Mouse (Mus musculus) hindbrain, postnatal 0 days (tissue): ENCODE measurements at regions not wholly inside any gene's neighbourhood (a gene's known extent, or its start where the extent isn't known, plus 50 kb on each side); places are given as distances from the start of the nearest gene placed in this dataset.
A peak's percentile ranks its signal among the peaks of the same experiment; 100 is the strongest.

ENCODE experiments used
- ATAC-seq: fragments of 200-750 bp; cut with Nextera tagmentation; 2 replicates; pipeline ENCODE4 v1.8.0; 2017; ENCODE audit warnings: mild to moderate bottlenecking, moderate TSS enrichment, moderate library complexity
- DNase-seq: peaks from one replicate; pipeline ENCODE4 v3.0.0-alpha.2; 2015; ENCODE audit warnings: low spot score
- H3K27ac ChIP-seq: fragments of 300-500 bp; sonication (generic); 2 replicates; pipeline ENCODE4 v1.5.1; 2014; ENCODE audit warnings: mild to moderate bottlenecking
- H3K27me3 ChIP-seq: fragments of 300-500 bp; sonication (generic); 2 replicates; pipeline ENCODE4 v1.6.1; 2014; ENCODE audit warnings: low read length, mixed read lengths; ENCODE audit not compliant: insufficient read depth
- H3K36me3 ChIP-seq: fragments of 300-500 bp; sonication (generic); 2 replicates; pipeline ENCODE4 v1.6.1; 2014; ENCODE audit warnings: low read length, mixed read lengths; ENCODE audit not compliant: insufficient read depth
- H3K4me1 ChIP-seq: fragments of 300-500 bp; sonication (generic); 2 replicates; pipeline ENCODE4 v1.6.1; 2014; ENCODE audit warnings: antibody characterized with exemption, low read length, mixed read lengths; ENCODE audit not compliant: insufficient read depth
- H3K4me2 ChIP-seq: fragments of 300-500 bp; sonication (generic); 2 replicates; pipeline ENCODE4 v1.6.1; 2014; ENCODE audit warnings: low read depth, mild to moderate bottlenecking, low read length, moderate library complexity, mixed read lengths
- H3K4me3 ChIP-seq: fragments of 300-500 bp; sonication (generic); 2 replicates; pipeline ENCODE4 v1.5.1; 2014; ENCODE audit warnings: low read length
- H3K9ac ChIP-seq: fragments of 300-500 bp; sonication (generic); replicated peaks from 2 replicates; pipeline ENCODE4 v1.6.1; 2014; ENCODE audit warnings: mild to moderate bottlenecking, low read length, moderate library complexity, mixed read lengths
- H3K9me3 ChIP-seq: fragments of 300-500 bp; sonication (generic); 2 replicates; pipeline ENCODE4 v1.6.1; 2016; ENCODE audit warnings: low read length, mixed read lengths
- CTCF ChIP-seq: IDR thresholded peaks from 2 replicates; pipeline ENCODE4 v1.5.1; 2016; ENCODE audit warnings: antibody characterized with exemption, control low read depth, low read depth
- WGBS: fragments of 180-500 bp; shearing (Covaris S2); extraction: QIAGEN DNeasy Blood & Tissue Kit; methylation state at CpG from one replicate; pipeline ENCODE4 v1.1.7; 2014; 5-methylcytosine and 5-hydroxymethylcytosine counted together

DNA sequence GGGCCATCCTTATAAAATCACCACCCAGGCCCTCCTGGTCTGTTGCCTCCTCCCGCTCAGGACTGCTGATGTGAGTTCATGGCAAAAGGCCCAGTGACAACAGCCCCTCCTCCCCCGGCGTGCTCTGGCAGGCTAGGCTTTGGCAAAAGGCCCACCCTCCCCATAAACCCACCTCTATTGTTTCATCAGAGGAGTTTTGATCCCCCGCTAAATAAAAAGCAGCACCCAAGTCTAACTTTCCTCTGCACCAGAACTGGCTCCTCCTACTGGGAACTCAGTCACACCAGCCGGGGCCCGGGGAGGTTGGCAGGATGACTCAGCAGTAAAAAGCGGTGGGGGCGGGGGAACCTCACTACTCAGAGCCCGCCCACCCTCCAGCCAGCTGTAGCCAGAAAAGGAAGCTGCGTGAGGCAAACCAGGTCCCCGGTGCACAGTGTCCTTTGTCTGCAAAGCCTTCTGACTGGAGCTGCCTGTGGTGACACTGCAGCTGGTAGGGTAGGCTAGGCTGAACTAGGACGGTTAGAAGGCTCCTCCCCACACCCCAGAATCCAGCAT, 122.1 kb downstream of the Cpeb2 start:
- Histone ChIP-seq H3K4me2 (peak overlapping the region; percentile 58), H3K36me3 (no peaks in the 10 kb centered on the region), H3K9ac (no peak overlapping the region), H3K4me3 (peak overlapping the region; percentile 31), H3K27me3 (no peaks in the 10 kb centered on the region), H3K27ac (peak overlapping the region; percentile 56; the same call in 1 of the 2 replicates), H3K9me3 (no peaks in the 10 kb centered on the region), H3K4me1 (peaks cover 13% of the 10 kb centered on the region)
- DNase-seq (peak; percentile 89), ATAC-seq (peak; percentile 94)
- 4% methylated on average over 12 of the region's 12 CpGs for WGBS
- TF ChIP-seq CTCF: peak; percentile 25; the same call in 1 of the 2 replicates

DNA sequence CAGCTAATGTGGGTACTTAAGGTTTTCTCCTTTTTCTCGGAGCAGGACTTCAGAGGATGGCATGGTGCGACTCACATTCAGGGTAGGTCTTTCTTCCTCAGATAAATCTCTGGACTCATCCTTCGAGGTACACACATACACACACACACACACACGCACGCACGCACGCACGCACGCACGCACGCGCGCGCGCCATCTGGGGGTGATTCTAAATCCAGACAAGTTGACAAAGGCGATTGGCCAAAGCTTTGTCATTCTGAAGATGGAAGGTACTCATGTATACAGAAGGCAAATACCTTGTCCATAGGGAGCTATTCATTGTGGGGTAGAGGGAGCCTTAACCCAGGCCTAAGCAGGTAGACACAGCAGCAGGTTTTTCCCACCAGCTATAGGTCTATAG, 122.9 kb downstream of the Cpeb2 start:
- no peaks in the 10 kb centered on the region for H3K9me3 ChIP-seq
- WGBS: 68% methylated on average over 16 of the region's 16 CpGs
- TF ChIP-seq CTCF: no peak; the same call in 1 of the 2 replicates
- no peak for DNase-seq
- H3K4me3 ChIP-seq: no peak overlapping the region
- H3K36me3 ChIP-seq: no peaks in the 10 kb centered on the region
- H3K4me1 ChIP-seq: peaks cover 13% of the 10 kb centered on the region
- H3K9ac ChIP-seq: no peak overlapping the region
- ATAC-seq: no peak
- H3K4me2 ChIP-seq: peak overlapping the region; percentile 58; the same call in 1 of the 2 replicates
- H3K27ac ChIP-seq: peak overlapping the region; percentile 56; the same call in 1 of the 2 replicates
- no peaks in the 10 kb centered on the region for H3K27me3 ChIP-seq

DNA sequence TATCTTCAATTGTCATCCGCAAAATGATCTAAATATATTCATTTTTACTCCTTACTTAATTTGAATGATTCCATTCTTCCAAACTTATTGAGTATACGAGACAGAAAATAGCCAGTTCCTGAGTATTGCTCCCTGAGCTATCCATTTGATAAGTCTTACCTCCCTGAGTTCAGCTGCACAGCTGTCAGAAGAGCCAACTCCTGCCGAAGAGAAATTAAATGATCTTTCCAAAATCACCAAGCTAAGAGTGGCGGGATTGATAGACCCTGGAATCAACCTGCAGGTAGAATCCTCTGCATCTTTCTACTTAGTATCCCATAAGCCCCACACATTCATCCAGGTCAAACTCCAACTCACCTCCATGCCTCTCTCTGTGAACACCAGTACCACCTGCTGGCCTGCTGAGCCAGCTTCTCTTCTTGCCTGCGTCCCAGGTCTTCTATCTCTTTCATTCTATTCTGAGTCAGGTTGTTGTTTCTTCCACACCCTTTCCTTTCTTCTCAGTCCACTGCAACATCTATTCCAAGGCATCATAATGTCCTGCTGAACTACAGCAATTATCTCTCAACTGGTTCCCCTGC, 124.2 kb downstream of the Cpeb2 start:
- Histone ChIP-seq H3K27ac (no peak overlapping the region), H3K4me2 (no peak overlapping the region), H3K27me3 (no peaks in the 10 kb centered on the region), H3K4me1 (peaks cover 13% of the 10 kb centered on the region), H3K9ac (no peak overlapping the region), H3K4me3 (no peak overlapping the region), H3K36me3 (no peaks in the 10 kb centered on the region), H3K9me3 (no peaks in the 10 kb centered on the region)
- DNase-seq (no peak), ATAC-seq (no peak)
- no peak for TF ChIP-seq CTCF
- WGBS: 91% methylated on average over 5 of the region's 5 CpGs

DNA sequence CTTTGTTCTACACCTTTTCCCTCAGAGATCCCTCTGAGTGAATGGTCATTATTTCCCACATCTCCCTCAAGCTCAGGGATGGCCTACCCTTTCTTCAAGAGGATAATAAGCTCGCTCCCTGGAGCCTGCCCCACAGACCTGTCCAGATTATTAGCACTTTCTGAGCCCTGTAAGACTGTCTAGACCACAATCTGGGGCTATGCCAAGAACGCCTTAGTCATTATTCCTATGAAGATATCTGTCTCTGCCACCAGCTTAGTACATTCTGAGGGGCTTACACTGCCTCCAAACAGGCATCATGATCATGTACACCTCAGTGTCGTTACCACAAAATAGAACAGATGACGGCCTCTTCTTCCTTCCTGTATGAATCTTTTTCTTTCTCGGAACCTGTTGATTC, 124.9 kb downstream of the Cpeb2 start:
- Histone ChIP-seq H3K4me1 (peaks cover 13% of the 10 kb centered on the region), H3K27me3 (no peaks in the 10 kb centered on the region), H3K27ac (no peak overlapping the region), H3K4me2 (no peak overlapping the region), H3K4me3 (no peak overlapping the region), H3K9me3 (no peaks in the 10 kb centered on the region), H3K36me3 (no peaks in the 10 kb centered on the region), H3K9ac (no peak overlapping the region)
- 92% methylated on average over 5 of the region's 5 CpGs for WGBS
- no peak for TF ChIP-seq CTCF
- DNase-seq (no peak), ATAC-seq (no peak)

DNA sequence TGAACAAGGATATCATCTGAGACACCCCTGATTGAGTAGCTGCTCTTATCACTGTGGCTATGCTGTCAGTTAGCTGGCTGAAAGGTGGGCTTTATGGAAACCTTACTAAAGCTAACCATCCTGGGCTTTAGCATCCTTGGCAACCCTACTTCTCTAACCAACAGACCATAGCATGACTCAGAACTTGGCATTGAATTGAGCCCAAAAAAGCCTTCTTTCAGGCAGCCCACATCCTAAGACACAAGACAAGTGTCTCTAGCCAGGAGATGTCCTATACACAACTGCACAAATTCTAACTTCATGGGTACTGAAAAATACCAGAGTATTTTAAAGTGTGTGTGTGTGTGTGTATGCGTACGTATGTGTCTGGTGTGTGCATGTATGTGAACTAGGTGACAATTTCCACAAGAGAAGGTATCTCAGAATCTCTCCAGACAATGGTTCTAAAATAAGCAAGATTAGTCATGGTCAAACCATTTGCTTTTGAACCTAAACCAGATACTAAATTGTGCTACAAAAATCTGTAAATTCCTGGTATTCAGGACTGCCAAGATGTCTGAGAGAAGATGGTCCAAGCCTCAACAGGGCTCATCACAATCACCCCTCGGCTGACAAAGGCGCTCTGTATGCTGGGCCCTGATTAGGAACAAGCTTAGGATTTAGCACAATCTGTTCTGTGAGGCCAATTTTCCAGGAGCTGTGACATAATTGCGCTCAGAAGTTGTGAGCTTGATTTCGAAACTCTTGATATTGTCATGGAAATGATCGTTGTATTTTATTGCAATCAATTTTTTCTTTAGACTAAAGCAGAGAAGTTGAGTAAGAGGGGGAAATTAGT, 126.2 kb downstream of the Cpeb2 start:
- no peak overlapping the region for H3K4me2 ChIP-seq
- WGBS: 82% methylated on average over 7 of the region's 7 CpGs
- no peaks in the 10 kb centered on the region for H3K36me3 ChIP-seq
- no peaks in the 10 kb centered on the region for H3K9me3 ChIP-seq
- no peak for TF ChIP-seq CTCF
- H3K9ac ChIP-seq: no peak overlapping the region
- no peaks in the 10 kb centered on the region for H3K27me3 ChIP-seq
- peaks cover 8% of the 10 kb centered on the region; the same call in 1 of the 2 replicates for H3K4me1 ChIP-seq
- no peak overlapping the region for H3K4me3 ChIP-seq
- ATAC-seq (no peak), DNase-seq (no peak)
- no peak overlapping the region for H3K27ac ChIP-seq

DNA sequence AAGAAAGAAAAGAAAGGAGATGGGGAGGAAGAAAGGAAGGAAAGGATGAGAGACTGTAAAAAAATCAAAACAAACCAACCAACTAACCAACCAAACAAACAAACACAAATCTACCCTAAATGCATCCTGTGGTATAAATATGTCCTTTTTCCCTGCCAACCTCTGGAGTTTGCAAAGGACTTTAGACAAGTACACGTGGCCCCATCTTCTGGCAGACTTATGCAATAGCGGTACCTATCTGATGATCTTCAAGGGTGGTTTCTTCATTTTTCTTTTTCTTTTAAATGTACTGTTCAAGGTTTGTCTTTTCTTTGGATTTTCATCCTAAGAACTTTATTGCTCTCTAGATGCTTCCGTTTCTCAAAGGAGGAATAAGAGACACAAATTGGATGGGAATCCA, 127.3 kb downstream of the Cpeb2 start:
- no peaks in the 10 kb centered on the region for H3K36me3 ChIP-seq
- H3K4me3 ChIP-seq: no peak overlapping the region
- peak; percentile 75 for TF ChIP-seq CTCF
- H3K4me2 ChIP-seq: no peak overlapping the region
- DNase-seq (peak; percentile 87), ATAC-seq (no peak)
- no peaks in the 10 kb centered on the region for H3K27me3 ChIP-seq
- H3K9ac ChIP-seq: no peak overlapping the region
- 53% methylated on average over 3 of the region's 3 CpGs for WGBS
- no peak overlapping the region for H3K27ac ChIP-seq
- no peaks in the 10 kb centered on the region for H3K4me1 ChIP-seq
- no peaks in the 10 kb centered on the region for H3K9me3 ChIP-seq
